23 mouse cellular contexts compared by ENCODE assay signal in the genomic region with DNA sequence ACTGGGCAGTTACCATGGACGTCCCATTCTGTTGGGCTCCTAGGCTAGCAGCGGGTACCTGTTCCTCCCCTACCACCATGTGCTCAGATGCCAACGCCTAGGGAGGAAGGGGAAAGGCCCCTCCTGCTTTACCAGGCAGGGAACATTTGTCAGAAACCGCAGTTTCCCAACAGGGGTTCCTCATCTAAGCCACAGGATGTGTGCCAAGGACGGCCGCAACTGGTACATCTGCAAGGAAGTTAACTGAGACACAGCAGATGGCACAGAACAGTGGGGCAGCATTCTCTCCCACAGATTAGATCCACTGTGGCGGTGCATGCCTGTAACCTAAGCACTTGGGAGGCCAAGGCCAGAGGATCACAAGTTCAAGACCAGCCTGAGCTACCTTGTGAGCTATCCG. TPM values are rescaled to one million over a fixed set of nuclear protein-coding genes. Genes with fewer than 3 reads are reported as not detected.
DNase-seq lines count a peak whose midpoint lies in the region; ATAC-seq and TF ChIP-seq lines count a peak whose summit lies in the region.
"Had no signal": no experiment of that assay in that cellular context is flagged by ENCODE, and none has a peak within 500 bp of the region (broad histone marks: within the 10 kb centered on the region; RNA-seq: fewer than 3 reads in every experiment).

No protein-coding gene starts in this region.

- peak; percentile 46 for ATAC-seq in liver, postnatal 0 days
- ATAC-seq in liver, embryonic 11.5 days (replicated peaks; ENCODE audit: low FRiP score) = no peak
- ATAC-seq: activated CD4-positive, CD25-positive, alpha-beta regulatory T cell, adult 4 months; forebrain, embryonic 14.5 days; inflammation-experienced regulatory T-cells, adult 6 months; Patski had no signal

- no peak for TF ChIP-seq EP300 in liver, postnatal 0 days (IDR thresholded peaks at IDR 0.05; ENCODE audit: low read depth)

- H3K36me3 ChIP-seq in liver, postnatal 0 days (replicated peaks; ENCODE audit: insufficient read depth, low read length) = peaks cover 85% of the 10 kb centered on the region
- H3K36me3 ChIP-seq in liver, embryonic 11.5 days (ENCODE audit: control insufficient read depth, insufficient read depth, low read length) = peaks cover 68% of the 10 kb centered on the region
- H3K36me3 ChIP-seq in forebrain, embryonic 10.5 days (replicated peaks) = peaks cover 100% of the 10 kb centered on the region

- H3K27me3 ChIP-seq in liver, postnatal 0 days (ENCODE audit: insufficient read depth, low read length) = no peaks in the 10 kb centered on the region
- no peaks in the 10 kb centered on the region for H3K27me3 ChIP-seq in liver, embryonic 11.5 days (replicated peaks; ENCODE audit: control insufficient read depth, insufficient read depth, low read length)
- H3K27me3 ChIP-seq in forebrain, embryonic 10.5 days (ENCODE audit: poor library complexity, severe bottlenecking) = no peaks in the 10 kb centered on the region
- H3K27me3 ChIP-seq: hindbrain, embryonic 12.5 days; limb, embryonic 13.5 days; liver, embryonic 15.5 days; neural tube, embryonic 12.5 days; Patski had no signal

- peaks cover 18% of the 10 kb centered on the region for H3K4me1 ChIP-seq in liver, postnatal 0 days (ENCODE audit: insufficient read depth)
- H3K4me1 ChIP-seq in liver, embryonic 11.5 days (replicated peaks; ENCODE audit: control insufficient read depth, insufficient read depth, low read length) = peaks cover 2% of the 10 kb centered on the region; the same call in 1 of the 2 replicates
- H3K4me1 ChIP-seq in forebrain, embryonic 10.5 days = no peaks in the 10 kb centered on the region
- H3K4me1 ChIP-seq: hindbrain, embryonic 12.5 days; limb, embryonic 13.5 days; neural tube, embryonic 12.5 days had no signal

- peak; percentile 64 for DNase-seq in liver, postnatal 0 days
- DNase-seq in liver, embryonic 11.5 days (ENCODE audit: low spot score) = no peak
- DNase-seq in brain, adult 2 months (ENCODE audit: low read depth, low spot score) = peak; percentile 40
- peak; percentile 18 for DNase-seq in lung, postnatal 14 days
- peak; percentile 35 to 54 for DNase-seq in monocyte, adult 2 months (ENCODE audit: low read depth in 1 of 2, low spot score in 2 of 2)
- DNase-seq in forebrain, embryonic 10.5 days (ENCODE audit: extremely low spot score, low spot score) = no peak
- no peak for DNase-seq in thymus, postnatal 10 days (ENCODE audit: low spot score in 2 of 2)
- DNase-seq: adrenal gland, postnatal 14 days; cerebellum, adult 8-10 months; kidney, adult 9 months; kidney, postnatal 36 days; right cerebral cortex, adult 18-20 months; thymus, postnatal 36 days had no signal

- peak overlapping the region; percentile 3; the same call in 1 of the 2 replicates for H3K4me2 ChIP-seq in liver, postnatal 0 days (ENCODE audit: low read depth, low read length)
- no peak overlapping the region for H3K4me2 ChIP-seq in liver, embryonic 11.5 days
- H3K4me2 ChIP-seq: hindbrain, embryonic 12.5 days; limb, embryonic 13.5 days; liver, embryonic 15.5 days; neural tube, embryonic 12.5 days had no signal

- H3K9ac ChIP-seq in liver, postnatal 0 days (replicated peaks) = no peak overlapping the region
- H3K9ac ChIP-seq in liver, embryonic 11.5 days (ENCODE audit: low read depth, low read length) = no peak overlapping the region
- H3K9ac ChIP-seq: hindbrain, embryonic 12.5 days; limb, embryonic 13.5 days; liver, embryonic 15.5 days; neural tube, embryonic 12.5 days had no signal

- no peak overlapping the region for H3K4me3 ChIP-seq in liver, postnatal 0 days (ENCODE audit: low read depth, low read length)
- no peak overlapping the region for H3K4me3 ChIP-seq in liver, embryonic 11.5 days (ENCODE audit: low read depth, low read length)
- no peak overlapping the region for H3K4me3 ChIP-seq in forebrain, embryonic 10.5 days
- H3K4me3 ChIP-seq: hindbrain, embryonic 12.5 days; limb, embryonic 13.5 days; liver, embryonic 15.5 days; neural tube, embryonic 12.5 days had no signal

- peak overlapping the region; percentile 67; the same call in 1 of the 2 replicates for H3K27ac ChIP-seq in liver, postnatal 0 days (ENCODE audit: low read depth)
- H3K27ac ChIP-seq in liver, embryonic 11.5 days (ENCODE audit: low read depth, low read length) = no peak overlapping the region
- no peak overlapping the region for H3K27ac ChIP-seq in forebrain, embryonic 10.5 days
- H3K27ac ChIP-seq: hindbrain, embryonic 12.5 days; limb, embryonic 13.5 days; liver, embryonic 15.5 days; neural tube, embryonic 12.5 days had no signal

- 83% methylated on average over 8 of the region's 8 CpGs for WGBS in liver, postnatal 0 days (ENCODE audit: insufficient replicate concordance)
- 88% methylated on average over 8 of the region's 8 CpGs for WGBS in liver, embryonic 11.5 days
- 96% methylated on average over 8 of the region's 8 CpGs for WGBS in forebrain, embryonic 10.5 days

- no peaks in the 10 kb centered on the region for H3K9me3 ChIP-seq in liver, postnatal 0 days (ENCODE audit: low read length)
- no peaks in the 10 kb centered on the region for H3K9me3 ChIP-seq in liver, embryonic 11.5 days (ENCODE audit: control insufficient read depth, low read length)
- H3K9me3 ChIP-seq in forebrain, embryonic 10.5 days = no peaks in the 10 kb centered on the region
- H3K9me3 ChIP-seq: hindbrain, embryonic 12.5 days; limb, embryonic 13.5 days; liver, embryonic 15.5 days; neural tube, embryonic 12.5 days had no signal

- no peak for TF ChIP-seq CTCF in liver, postnatal 0 days (IDR thresholded peaks at IDR 0.05; ENCODE audit: low read depth)

RNA-seq across cellular contexts. Expression of gene Gpi1, which starts 15.5 kb away (rescaled TPM):
- polyA plus RNA-seq in liver, postnatal 0 days (2015; fragmentation: Nextera tagmentation; extraction: Ambion mirVana) = 173 and 218 TPM in 2 replicates
- 489 and 511 TPM in 2 replicates for polyA plus RNA-seq in liver, embryonic 11.5 days (2014; fragmentation: Nextera tagmentation; extraction: Ambion mirVana)
- polyA plus RNA-seq in forebrain, embryonic 10.5 days (2016; fragmentation: Nextera tagmentation; extraction: Ambion mirVana) = 439 and 441 TPM in 2 replicates

RNA-seq across cellular contexts. Expression of gene Pdcd2l, which starts 18.2 kb away (rescaled TPM):
- 14.2 and 17.2 TPM in 2 replicates for polyA plus RNA-seq in liver, postnatal 0 days (2015; fragmentation: Nextera tagmentation; extraction: Ambion mirVana)
- polyA plus RNA-seq in liver, embryonic 11.5 days (2014; fragmentation: Nextera tagmentation; extraction: Ambion mirVana) = 56.2 and 62.8 TPM in 2 replicates
- polyA plus RNA-seq in forebrain, embryonic 10.5 days (2016; fragmentation: Nextera tagmentation; extraction: Ambion mirVana) = 74.9 and 81.9 TPM in 2 replicates

RNA-seq across cellular contexts. Expression of gene Gm6096, which starts 36.2 kb away (rescaled TPM):
- not detected in 2 replicates for polyA plus RNA-seq in liver, postnatal 0 days (2015; fragmentation: Nextera tagmentation; extraction: Ambion mirVana)
- not detected in 2 replicates for polyA plus RNA-seq in liver, embryonic 11.5 days (2014; fragmentation: Nextera tagmentation; extraction: Ambion mirVana)
- polyA plus RNA-seq in forebrain, embryonic 10.5 days (2016; fragmentation: Nextera tagmentation; extraction: Ambion mirVana) = not detected in 2 replicates
- polyA plus RNA-seq: activated CD4-positive, CD25-positive, alpha-beta regulatory T cell, adult 4 months; embryonic facial prominence, embryonic 11.5 days; forebrain, embryonic 14.5 days; hindbrain, embryonic 12.5 days; inflammation-experienced regulatory T-cells, adult 6 months; liver, embryonic 15.5 days; neural tube, embryonic 12.5 days; small intestine, adult 2 months had no signal

RNA-seq across cellular contexts. Expression of gene Uba2, which starts 45.2 kb away (rescaled TPM):
- polyA plus RNA-seq in liver, postnatal 0 days (2015; fragmentation: Nextera tagmentation; extraction: Ambion mirVana) = 42.1 and 50.0 TPM in 2 replicates
- polyA plus RNA-seq in liver, embryonic 11.5 days (2014; fragmentation: Nextera tagmentation; extraction: Ambion mirVana) = 226 and 253 TPM in 2 replicates
- polyA plus RNA-seq in forebrain, embryonic 10.5 days (2016; fragmentation: Nextera tagmentation; extraction: Ambion mirVana) = 296 and 309 TPM in 2 replicates

Comparison
In these comparisons a context has a peak if more than half of its experiments do, and no peak if none do; other contexts are left out.
1. DNase-seq: peak in liver, postnatal 0 days (single experiment), brain, adult 2 months (single experiment), lung, postnatal 14 days (single experiment) and monocyte, adult 2 months (2 of 2); none in liver, embryonic 11.5 days (single experiment), forebrain, embryonic 10.5 days (single experiment) and thymus, postnatal 10 days (0 of 2).